Mouse (Mus musculus) lung, adult 2 months (tissue): ENCODE measurements at regions not wholly inside any gene's neighbourhood (a gene's known extent, or its start where the extent isn't known, plus 50 kb on each side); places are given as distances from the start of the nearest gene placed in this dataset.

Source experiments
- DNase-seq: peaks from one replicate; pipeline ENCODE4 v3.0.0; 2022
- H3K4me1 ChIP-seq: fragments of 200-500 bp; 2 replicates; pipeline ENCODE4 v1.6.1; 2011; ENCODE audit warnings: low read length; ENCODE audit not compliant: control insufficient read depth, insufficient read depth
- H3K4me3 ChIP-seq: fragments of 200-500 bp; replicated peaks from 2 replicates; pipeline ENCODE3; 2011; ENCODE audit warnings: low read depth, mild to moderate bottlenecking, control low read depth, low read length; ENCODE audit errors: extremely low read depth
- CTCF ChIP-seq: fragments of 200-500 bp; IDR thresholded peaks from 2 replicates; pipeline ENCODE4 v1.5.1; 2011; ENCODE audit warnings: mild to moderate bottlenecking, low read length, control low read depth; ENCODE audit not compliant: insufficient read depth
- POLR2A ChIP-seq: fragments of 200-500 bp; IDR thresholded peaks from 2 replicates; pipeline ENCODE4 v1.6.1; 2011; ENCODE audit warnings: low read depth, mild to moderate bottlenecking, control low read depth, low read length, borderline replicate concordance; ENCODE audit errors: extremely low read depth
- WGBS: fragments of 180-500 bp; shearing (Covaris S2); methylation state at CpG from one replicate; pipeline ENCODE4 v1.1.7; 2018; 5-methylcytosine and 5-hydroxymethylcytosine counted together

DNA sequence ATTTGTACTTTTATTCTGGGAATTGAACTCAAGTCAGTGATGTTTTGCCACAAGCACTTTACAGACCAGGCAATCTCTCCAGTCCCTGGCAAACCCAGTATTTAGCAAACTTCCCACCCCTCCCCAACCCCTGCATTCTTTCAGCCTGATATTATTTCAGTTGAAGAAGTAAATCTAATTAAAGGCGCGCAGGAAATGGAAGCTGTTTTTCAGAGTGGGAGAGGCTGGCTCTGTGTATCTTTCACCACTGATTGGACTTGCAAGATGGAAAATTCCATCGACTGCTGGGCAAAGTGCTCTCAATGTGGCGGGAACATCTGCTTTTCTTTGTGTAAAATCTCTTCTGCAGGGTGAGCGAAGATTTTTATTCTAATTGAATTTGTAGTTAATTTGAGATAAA is 68.0 kb upstream of the Gm10295 start:
- no peaks in the 10 kb centered on the region for H3K4me1 ChIP-seq
- TF ChIP-seq POLR2A (no peak), CTCF (no peak)
- no peak for DNase-seq
- no peak overlapping the region for H3K4me3 ChIP-seq
- WGBS: 53% methylated on average over 5 of the region's 5 CpGs

GRCm38 (mm10) chr7:71418856-71419255 is 67.6 kb upstream of the Gm10295 start:
- H3K4me3 ChIP-seq: no peak overlapping the region
- TF ChIP-seq CTCF (no peak), POLR2A (no peak)
- DNase-seq: no peak
- no peaks in the 10 kb centered on the region for H3K4me1 ChIP-seq
- WGBS: 39% methylated on average over 3 of the region's 3 CpGs

GRCm38 (mm10) chr7:71414756-71415155 is 63.5 kb upstream of the Gm10295 start:
- WGBS: 65% methylated on average over 2 of the region's 2 CpGs
- DNase-seq: no peak
- H3K4me3 ChIP-seq: no peak overlapping the region
- no peak for TF ChIP-seq POLR2A
- TF ChIP-seq CTCF: no peak
- no peaks in the 10 kb centered on the region; the same call in none of the 2 replicates for H3K4me1 ChIP-seq

DNA sequence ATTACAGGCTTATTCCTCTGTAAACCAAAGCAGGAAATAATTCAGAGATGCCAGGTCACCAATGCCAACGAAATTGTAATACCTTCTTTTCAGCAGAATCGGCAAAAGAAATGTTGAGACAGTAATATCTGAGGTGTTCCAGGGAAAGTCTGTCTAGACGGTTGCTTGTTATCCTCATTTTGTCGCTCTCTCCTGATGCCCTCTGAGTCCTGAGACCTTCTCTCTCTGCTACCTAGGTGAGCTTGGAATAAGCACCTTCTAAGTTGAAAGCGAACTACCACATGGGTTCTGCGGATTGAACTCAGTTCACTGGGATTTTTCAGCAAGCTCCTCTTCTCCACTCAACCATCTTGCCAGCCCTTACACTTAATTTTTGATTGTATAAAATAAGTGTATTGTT is 61.8 kb upstream of the Gm10295 start:
- Histone ChIP-seq H3K4me3 (no peak overlapping the region), H3K4me1 (no peaks in the 10 kb centered on the region; the same call in none of the 2 replicates)
- no peak for TF ChIP-seq POLR2A
- no peak for TF ChIP-seq CTCF
- DNase-seq: no peak
- WGBS: 71% methylated on average over 6 of the region's 6 CpGs

DNA sequence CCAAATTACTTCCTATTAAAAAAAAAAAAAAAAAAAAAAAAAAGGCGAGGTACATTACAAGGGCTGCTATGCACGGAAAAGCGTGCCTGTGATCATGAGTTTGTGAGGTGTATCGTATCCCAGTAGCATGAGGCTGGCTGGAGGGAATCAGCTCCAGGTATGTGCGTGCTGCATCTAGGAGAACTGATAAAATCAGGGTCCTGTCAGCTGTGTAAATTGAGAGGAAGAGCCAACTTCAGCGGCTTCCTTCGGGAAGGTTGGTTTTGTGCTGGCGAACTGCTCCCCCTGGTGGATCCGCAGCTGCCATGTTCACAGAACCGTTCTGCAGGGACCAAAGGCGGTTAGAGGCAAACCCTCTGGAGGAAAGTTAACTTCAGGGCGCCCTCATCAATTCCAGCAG is 60.8 kb upstream of the Gm10295 start:
- no peaks in the 10 kb centered on the region; the same call in none of the 2 replicates for H3K4me1 ChIP-seq
- peak; percentile 65 for DNase-seq
- H3K4me3 ChIP-seq: peak overlapping the region; percentile 66
- TF ChIP-seq CTCF (peak; percentile 85), POLR2A (no peak)
- WGBS: 2% methylated on average over 12 of the region's 12 CpGs

DNA sequence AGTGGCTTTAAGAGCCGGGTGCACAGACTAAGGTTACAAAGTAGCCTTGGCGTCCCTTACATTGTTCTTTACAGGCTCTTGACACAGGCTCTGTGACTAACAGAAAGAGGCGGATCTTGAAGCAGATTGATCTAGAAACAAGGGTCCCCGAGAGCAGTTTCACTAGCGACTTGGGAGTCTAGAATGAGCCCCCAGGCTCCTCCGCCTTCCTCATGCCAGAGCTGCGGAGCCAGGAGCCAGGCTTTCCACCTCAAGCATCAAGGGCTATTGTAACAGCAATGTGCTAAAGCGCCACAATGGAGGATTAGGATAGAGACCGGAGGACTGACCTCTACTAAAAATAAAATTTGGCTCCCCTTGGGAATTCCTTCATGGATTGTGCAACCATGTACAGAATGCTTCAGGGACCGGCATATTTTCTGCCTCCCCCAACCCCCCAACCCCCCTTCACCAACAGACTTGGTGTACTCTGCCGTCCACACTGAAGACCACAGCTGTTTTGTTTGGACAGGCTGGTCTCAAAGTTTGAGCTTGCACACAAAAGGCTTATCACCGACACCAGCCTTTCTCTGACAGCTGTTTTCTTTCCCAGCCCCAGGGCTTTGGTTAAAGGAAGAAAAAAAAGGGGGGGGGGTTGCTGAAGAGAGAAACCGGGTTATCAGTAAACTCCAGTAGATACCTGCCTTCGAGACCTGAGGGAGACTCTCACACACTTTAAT is 60.2 kb upstream of the Gm10295 start:
- H3K4me3 ChIP-seq: no peak overlapping the region
- no peak for TF ChIP-seq POLR2A
- no peak for TF ChIP-seq CTCF
- 9% methylated on average over 14 of the region's 14 CpGs for WGBS
- peak; percentile 33 for DNase-seq
- H3K4me1 ChIP-seq: no peaks in the 10 kb centered on the region; the same call in none of the 2 replicates

DNA sequence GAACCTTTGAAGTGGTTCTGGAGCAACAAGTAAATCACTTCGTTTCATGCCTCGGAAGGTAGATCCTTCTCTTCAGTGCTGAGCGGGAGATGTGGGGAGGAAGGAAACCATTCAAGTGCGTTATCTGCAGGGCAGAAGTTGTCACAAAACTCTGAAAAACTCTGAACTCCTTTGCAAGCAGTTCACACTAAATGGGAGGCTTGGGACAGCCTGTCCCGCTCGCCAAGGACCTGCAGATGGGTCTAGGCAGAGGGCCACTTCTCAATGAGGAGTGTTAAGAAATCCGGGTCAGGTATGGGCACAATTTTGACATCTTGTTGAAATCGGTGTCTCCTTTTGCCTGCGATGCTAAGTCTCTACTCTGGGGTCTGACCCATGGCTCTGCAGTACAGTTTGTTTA is 58.6 kb upstream of the Gm10295 start:
- no peak overlapping the region for H3K4me3 ChIP-seq
- TF ChIP-seq CTCF (no peak), POLR2A (no peak)
- H3K4me1 ChIP-seq: no peaks in the 10 kb centered on the region; the same call in none of the 2 replicates
- WGBS: 62% methylated on average over 9 of the region's 9 CpGs
- DNase-seq: no peak

- DNase-seq: no peak
- H3K4me1 ChIP-seq: no peaks in the 10 kb centered on the region; the same call in none of the 2 replicates
- TF ChIP-seq POLR2A (0 out of 2 replicates have a peak, but pooled peaks have one; percentile 3), CTCF (no peak)
- WGBS: 29% methylated on average over 5 of the region's 5 CpGs
- H3K4me3 ChIP-seq: no peak overlapping the region
Observed at GRCm38 (mm10) chr7:71409061-71409460, 57.8 kb upstream of the Gm10295 start.

GRCm38 (mm10) chr7:71406283-71406682 is 55.0 kb upstream of the Gm10295 start:
- WGBS: 83% methylated on average over 8 of the region's 8 CpGs
- no peaks in the 10 kb centered on the region; the same call in none of the 2 replicates for H3K4me1 ChIP-seq
- DNase-seq: no peak
- TF ChIP-seq POLR2A (no peak), CTCF (no peak)
- H3K4me3 ChIP-seq: no peak overlapping the region
